Mouse (Mus musculus) common myeloid progenitor, adult 5-6 weeks (primary cell): ENCODE results near the gene Unc5c. TPM values are rescaled to one million over a fixed set of nuclear protein-coding genes. Genes with fewer than 3 reads are reported as not detected.
A peak's percentile ranks its signal among the peaks of the same experiment; 100 is the strongest.

Source experiments
- ATAC-seq: replicated peaks from 2 replicates; pipeline ENCODE4 v1.8.0; 2016; ENCODE audit warnings: low read depth, mild to moderate bottlenecking, moderate TSS enrichment, inconsistent platforms; ENCODE audit not compliant: poor library complexity, severe bottlenecking
- total RNA-seq: library from RNA; stranded (forward); fragments of 200-1000, 187-1606 nt; gene quantifications from 2 replicates; pipeline ENCODE4 v1.2.3, GENCODE M21; 2017

Gene Unc5c
- not detected in 2 replicates for total RNA-seq

DNA sequence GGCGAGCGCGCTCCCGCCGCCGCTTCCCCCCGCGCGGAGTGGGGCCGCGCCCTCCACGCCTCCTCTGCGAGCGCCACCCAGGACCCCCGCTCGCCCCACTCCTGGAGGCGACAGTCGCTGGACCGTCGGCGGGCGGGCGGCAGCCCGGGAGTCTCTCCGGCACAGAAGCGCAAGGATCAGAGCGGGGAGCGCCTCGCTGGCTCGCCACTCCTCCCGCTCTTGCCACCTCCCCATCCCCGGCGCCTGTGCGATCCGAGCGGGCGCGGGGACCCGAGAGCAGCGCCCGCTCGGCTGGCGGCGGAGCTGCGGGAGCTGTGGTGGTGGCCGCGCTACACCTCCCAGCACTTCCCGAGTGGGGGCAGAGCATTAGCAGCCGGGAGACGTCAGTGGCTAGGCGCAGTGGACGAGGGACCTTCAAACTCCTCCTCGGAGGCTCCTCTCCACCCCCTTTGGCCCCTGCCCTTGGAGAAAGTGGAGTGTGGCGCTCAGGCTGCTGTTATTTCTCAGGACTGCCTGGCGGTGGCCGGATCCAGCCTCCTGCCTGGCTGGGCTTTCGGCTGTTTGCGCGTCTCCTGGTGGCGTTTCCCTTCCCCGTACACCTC is at the start of gene Unc5c:
Unc5c (plus strand) TSS at position 113 of the 602 bp plus-strand sequence.
- ATAC-seq: peak; percentile 55

DNA sequence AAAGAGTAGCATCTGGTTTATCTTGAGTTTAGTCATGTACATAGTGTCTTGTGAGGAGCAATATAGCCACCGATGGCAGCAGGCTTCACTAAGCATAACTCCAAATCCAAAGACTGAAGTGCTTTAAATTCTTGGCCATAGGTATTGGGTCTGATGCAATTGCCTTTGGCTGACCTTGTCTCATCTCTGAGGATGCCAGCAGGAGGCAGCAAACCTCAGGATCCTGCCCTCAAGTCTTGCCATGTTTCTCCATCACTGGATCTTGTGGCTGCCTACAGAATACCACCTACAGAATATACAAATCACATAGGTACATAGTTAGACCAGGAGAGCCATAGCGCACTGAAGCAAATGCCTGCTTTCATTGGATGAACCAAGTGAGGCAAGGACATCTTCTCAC is 7.5 kb upstream of the Unc5c start:
- peak; percentile 58; the same call in 1 of the 2 replicates for ATAC-seq

DNA sequence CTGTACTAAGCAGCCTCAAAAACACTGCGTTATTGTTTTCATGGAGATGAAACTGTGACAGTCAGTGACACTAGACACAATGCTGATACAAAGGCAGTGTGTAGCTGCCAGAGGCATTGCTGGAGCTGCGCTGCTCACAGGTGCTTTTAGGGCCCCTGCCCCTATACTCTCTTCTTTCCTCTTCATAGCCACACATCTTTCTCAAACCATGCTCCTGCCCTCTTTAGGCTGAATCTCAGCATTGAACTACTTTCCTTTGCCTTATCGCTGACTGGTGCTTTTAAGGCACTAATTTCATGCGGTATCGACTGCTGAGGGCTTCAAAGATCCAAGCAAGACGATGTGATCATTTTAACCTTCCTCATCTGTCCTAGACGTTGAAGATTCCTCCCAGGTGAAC is 2.5 kb upstream of the Unc5c start:
- ATAC-seq: no peak

DNA sequence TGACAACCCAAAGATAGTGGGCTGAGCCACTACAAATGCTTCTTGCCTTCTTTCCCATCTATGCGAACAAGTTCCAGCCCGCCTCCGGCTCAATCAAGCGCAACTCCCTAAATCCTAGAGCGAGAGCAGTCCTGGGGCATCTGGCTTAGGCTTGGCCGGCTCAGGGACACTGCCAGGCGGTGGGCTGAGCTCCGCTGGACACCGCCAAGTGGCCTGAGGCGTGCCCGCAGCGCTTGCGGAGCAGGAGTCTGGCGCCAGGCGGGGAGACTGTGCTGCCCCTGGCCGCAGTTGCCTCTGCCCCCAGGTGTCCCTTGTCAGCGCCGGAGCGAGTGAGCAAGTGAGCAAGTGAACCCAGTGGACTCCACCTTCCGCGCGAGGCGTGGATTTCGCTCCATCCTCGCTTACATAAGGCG is 319 bp upstream of the Unc5c start:
- 0 out of 2 replicates have a peak, but pooled peaks have one; percentile 3 for ATAC-seq

DNA sequence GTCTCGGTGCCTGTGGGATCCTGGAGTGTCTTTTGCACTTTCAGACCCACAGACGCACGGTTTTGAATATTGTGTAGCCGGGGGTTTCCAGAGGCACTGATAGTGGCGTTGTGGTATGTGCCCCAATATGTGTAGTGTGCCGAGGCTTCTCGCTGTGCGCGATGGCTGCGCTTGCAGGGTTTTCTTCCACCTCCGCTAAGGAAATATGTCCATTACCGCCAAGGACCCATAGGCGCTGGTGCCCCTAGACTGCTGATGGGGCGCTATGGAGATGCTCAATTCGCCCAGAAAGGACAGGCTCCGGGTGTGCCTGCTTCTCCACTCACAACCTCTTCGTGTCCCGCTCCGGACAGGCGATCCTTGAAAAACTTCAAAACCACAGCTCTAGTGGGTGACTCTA is 1.0 kb downstream of the Unc5c start:
- ATAC-seq: peak; percentile 55

DNA sequence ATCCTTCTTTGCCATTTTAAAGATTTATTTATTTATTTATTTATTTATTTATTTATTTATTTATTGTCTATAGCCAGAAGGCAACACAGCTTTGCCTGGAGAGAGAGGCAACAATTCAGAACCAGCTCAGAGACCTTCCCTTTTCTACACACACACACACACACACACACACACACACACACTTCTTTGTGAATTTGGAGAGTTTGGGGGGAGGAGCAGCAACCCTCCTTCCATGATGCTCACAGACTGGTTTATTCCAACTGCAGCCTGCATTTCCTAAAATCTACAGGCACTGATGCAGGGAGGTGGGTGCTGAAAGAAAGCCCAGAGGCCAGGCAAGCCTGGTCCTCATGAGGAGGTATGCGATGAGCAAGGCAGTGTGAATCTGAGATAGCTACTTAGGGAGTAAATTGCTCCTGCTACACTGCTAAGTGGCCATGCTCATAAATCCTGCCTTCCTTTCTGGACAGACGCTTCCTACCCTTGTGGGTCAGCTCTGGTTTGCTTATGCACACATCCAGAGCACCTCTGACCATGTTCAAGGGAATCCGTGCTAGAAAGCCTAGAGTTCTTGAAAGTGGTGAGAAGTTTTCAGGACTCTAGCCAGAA is 1.8 kb downstream of the Unc5c start:
- no peak for ATAC-seq

DNA sequence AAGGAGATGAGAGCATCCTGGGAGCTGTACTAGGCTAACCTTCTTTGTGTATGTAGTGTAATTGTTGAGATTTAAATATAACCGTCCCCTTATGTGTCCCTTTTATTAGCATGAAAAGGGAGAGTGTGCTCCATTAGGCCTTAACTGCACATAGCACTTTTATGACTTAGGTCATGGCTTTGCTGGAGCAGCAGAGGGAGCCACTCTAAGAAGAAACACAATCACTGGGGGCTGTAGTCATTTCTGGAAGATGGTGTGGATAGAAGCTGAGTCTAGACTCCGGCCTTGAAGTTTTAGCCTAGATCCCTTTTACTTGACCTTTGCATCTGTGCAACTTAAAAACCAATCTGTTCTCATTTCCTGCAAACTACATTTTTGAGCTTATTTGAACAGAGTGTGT is 4.3 kb downstream of the Unc5c start:
- ATAC-seq: no peak

DNA sequence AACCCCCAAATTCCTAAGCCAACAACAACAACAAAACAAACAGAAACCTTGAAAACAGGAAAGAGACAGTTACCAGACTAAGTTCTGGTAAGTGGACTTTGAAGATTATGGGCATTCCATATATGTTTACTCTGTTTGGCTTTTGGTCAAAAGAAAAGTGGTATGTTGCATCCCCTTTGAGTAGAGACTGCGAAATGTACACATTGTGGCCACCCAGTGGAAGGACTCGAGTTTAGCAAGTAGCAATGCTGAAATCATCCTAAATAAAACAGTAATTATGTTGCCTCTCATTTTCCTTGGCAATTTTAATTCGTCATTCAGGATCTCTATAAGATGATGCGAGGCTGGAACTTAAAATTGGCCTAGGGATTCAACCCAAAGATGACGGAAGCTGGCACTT is 8.2 kb downstream of the Unc5c start:
- ATAC-seq: no peak

DNA sequence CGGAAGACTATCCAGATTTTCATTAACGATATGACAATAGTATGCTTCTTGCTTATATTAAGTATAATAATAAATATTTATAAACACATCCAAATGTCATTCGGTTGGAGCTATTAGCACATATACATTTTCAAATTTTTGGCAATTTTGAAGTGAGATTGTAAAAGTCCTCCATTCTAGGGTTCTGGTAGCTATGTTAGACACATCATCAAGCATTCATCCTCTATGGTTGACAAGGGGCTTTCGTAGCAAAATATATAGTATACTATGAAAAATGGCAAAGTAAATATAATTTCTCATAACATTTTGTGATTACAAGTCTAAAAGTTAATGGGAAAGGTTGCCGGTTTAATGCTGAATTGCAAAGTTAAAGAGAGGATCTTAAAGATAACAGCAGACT is 10.4 kb downstream of the Unc5c start:
- no peak for ATAC-seq

DNA sequence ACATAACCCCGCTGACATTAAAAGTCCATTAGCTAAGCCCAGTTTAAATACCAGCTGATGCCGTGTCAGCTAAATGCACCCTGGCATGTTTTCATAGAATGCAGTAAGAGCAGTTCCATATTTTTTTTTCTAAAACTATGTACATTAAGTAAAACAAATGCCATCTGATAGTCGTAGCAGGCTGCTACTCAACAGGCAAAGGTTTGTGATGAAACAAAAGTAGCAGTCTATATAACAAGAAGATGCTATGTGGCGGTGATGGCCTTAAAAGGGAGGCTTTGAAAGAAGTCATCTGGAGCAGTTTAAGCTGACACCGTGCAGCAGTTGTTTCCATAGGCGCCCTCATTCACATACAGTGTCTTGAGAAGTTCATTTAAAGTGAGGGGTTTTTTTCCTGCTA is 10.9 kb downstream of the Unc5c start:
- no peak for ATAC-seq

DNA sequence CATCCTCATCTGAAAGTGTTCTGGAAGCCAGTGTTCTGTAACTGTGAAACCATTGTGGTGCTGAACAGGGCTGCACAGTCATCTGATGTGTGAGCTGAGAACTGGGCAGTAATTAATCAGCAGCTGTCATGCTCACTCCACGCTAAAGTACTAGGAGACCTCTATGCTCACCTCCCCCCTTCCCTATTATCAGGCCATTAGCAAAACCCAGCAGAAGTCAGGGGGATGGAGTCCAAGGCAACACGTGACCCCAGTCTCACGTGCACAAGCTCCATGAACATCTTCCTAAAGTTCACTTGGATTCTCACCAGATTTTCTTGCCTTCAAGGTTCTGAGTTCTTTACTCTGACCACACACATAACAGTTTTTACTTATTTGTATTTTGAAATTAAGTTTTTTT is 11.7 kb downstream of the Unc5c start:
- ATAC-seq: no peak

DNA sequence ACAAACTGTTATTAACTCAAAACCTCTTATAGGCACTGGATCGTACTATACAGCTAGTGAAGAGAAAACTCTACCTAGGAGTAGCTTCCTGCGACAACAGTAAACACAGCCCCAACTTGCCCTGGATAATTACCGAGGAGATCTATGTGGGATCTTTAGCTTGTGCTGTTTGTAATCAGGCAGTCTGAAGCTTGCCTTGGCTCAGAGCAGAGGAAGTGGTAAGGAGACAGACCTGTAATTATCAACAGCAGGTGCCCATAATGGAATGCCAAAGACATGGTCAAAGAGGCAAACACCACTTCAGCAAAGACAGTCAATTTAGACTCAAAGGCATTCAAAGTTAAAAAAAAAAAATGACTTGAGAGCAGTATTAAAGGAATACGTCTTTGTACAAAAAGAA is 17.4 kb downstream of the Unc5c start:
- no peak for ATAC-seq

DNA sequence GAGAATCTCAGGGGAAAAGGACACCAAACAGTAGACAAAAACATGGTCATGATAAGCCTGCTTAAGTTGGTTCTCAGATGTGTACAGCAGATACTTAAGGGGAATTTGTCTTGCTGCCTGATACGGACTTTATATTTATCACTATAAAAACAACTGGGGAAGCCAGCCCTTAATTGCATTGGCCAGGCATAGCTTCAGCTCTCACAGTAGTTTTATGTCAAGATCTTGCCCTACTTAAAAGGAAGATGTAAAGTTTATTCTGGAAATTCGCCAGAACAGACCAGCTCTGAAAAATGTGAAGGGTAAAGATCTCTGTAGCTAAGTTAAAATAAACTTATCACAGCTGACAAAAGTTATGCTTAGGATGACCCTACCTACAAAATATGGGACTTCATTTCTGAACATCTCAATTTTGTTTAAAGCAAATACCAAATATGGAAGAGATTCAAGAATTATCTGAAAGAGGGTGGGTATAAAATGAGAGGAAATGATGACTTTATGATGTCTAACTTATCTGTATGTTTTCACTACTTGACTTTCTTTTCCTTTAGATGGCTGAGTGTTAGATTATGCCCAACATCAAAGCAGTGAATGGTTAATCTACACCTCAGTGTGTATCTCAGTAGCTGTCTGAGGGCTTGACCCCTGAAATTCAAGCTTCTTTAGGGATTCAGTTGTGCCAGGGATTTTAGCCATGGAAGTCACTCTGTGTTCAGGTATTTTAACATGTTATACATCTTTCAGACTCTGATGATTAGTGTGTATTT is 18.8 kb downstream of the Unc5c start:
- ATAC-seq: no peak

DNA sequence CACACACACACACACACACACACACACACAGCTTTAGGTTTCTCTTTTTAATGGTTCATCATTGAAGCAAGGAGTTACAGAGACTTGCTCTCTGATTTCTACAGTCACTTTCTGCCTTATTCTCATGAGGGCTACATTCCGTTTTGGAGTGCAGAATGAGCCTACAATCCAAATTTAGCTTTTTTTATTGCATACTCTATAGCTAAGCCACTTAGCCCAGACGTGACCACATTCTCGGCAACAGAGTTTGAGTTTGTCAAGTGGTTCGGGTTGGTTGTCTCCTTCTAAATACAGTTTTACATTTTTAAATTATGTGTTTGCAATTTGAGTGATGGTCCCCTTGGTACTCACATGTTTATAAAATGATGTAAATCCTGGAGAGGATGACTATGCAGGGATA is 20.2 kb downstream of the Unc5c start:
- ATAC-seq: no peak

DNA sequence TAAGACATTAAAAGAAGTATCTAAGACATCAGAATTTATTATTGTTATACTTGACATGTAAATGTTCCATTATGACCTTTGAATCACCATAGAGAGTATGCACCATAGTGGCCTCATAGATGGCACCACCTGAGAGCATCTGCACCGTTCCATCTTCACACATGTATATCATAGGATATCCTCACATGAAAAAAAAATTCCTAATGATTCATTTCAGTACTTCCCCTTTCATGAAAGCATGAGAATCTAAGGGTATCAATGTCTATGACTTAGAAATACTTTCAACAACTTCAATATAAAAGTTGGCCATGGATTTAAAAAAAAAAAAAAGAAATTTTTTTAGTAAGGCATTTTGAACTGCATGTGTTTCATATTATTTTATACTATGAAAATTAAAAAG is 25.6 kb downstream of the Unc5c start:
- no peak for ATAC-seq

DNA sequence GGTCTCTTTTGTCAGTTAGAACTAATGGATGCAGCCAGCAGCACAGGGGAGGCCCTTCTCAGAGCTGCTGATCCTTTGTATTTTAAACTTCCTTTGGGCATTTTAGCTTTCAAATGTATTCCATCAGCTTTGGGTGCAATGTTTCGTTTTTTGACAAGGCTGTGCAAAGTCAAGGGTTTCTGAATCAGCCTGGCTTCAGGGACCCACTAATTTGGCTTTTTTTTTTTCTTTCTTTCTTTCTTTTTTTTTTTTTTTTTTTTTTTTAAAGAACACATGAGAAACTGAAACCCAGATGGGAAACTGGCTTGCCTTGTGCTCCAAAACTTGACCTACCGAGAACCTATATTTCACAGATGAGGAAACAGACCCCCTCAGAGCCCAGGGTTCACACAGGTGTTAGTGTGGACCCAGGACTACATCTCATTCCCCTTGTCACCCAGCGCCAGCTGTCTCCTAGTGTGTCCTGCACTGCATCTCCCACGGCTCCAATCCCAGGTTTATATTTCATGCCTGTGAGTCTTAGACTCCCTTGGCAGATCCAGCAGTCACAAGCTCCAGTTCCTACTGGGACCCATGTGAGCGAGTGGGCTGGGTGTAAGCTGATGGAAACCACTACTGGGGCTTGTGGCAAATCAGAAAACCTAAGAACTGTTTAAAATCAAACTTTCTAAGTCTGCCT is 26.4 kb downstream of the Unc5c start:
- no peak for ATAC-seq

DNA sequence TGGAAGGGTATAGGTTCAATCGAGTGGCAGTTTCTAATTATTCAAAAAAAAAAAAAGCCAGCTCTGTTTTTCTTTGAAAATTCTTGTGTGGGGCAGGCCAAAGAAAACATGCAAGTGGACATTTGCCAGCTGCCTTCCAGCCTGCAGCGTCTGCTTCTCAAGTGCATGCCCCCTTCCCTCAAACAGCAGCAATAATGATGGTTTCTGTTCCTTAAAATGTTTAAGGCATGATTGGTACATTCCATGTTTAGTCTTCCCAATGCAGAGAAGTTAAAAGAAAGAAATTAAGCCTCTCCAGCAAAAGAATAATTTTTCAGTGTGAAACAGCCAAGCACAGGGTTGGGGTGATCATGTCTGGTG is 26.9 kb downstream of the Unc5c start:
- ATAC-seq: peak; percentile 76

DNA sequence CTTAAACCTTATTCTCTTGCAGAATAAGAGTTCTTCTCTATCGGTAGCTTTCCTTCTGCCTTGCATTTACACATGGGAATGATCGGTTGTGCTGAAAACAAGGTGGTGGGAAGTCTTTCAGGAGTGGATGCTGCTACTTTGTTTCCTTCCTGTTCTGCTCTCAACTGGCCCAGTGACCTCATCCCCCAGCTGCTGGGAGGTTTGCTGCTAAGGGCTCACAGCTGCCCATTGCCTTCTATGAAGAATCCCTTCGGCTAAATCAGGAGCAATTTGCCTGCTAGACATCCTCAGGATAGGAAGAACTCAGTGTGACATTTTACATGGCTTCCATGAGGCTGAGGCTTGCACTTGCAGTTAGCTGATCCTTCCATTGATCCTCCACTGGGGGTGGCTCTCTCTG is 28.0 kb downstream of the Unc5c start:
- ATAC-seq: no peak

DNA sequence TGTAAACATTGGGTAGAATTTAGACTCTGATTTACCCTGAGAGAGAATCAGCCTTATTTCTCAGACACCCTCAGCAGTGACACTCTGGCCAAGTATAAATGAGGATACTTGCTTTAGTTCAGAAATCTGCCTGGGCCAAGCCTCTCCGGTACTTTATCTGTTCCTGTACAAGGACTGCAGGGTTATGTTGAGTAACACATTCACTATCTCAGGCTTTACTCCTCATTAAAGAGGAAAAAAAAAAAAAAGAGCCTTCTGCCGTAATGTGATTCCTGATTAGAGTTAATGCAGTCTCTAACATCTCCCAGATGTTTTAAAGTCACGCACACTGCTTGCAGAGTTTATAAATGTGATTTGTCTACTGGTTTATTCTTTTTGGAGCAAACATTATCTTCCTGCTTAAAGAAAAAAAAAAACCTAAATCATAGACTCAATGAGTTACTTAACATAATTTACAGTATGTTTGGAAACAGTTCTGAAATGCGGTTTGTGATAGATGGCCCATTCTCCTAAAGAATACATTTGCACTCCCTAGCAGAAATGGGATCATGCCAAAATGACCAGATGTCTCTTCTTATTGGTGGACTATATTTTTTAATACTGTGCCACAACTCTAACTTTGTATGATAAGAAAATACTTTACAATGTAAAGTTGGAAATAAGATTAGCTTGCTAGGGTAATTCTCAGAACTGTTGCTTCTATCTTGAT is 33.5 kb downstream of the Unc5c start:
- no peak for ATAC-seq

DNA sequence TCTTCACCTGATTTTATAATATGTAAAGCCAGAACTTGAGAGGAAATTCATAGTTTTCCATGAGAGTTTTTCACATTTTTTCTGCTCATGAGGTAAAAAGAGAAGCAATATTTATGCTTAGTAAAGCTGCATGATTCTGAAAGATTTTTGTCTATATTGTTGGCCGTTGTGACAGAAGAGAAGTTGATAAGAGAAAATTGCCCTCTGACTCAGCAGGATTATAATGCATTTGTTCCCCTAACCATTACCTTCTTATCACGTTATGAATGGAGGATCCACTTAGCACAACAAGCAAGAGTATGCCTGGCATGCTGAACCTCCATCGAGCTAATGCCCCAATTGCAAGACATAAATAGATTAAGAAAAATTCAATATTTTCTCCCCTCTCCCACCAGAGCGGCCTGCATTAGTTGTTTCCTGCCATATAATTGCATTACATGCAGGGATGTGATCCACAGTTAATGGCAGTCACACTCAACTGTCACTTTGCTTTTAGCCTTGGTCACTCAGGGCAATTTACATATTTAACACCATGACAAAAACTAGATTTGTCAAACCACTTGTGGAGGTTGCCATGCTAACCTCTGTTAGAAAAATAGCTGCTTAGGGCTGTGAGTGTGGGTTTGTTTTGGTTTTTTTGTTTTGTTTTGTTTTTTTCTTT is 37.0 kb downstream of the Unc5c start:
- no peak for ATAC-seq
